Mouse (Mus musculus) small intestine, adult 2 months (tissue): ENCODE measurements at regions not wholly inside any gene's neighbourhood (a gene's known extent, or its start where the extent isn't known, plus 50 kb on each side); places are given as distances from the start of the nearest gene placed in this dataset.

Experiments
- CTCF ChIP-seq: fragments of 200-500 bp; IDR thresholded peaks from 2 replicates; pipeline ENCODE4 v1.5.1; 2012; ENCODE audit warnings: low read depth, mild to moderate bottlenecking, control low read depth, inconsistent platforms, low read length, moderate library complexity, mixed read lengths; ENCODE audit not compliant: insufficient replicate concordance, insufficient read length; ENCODE audit errors: extremely low read depth
- POLR2A ChIP-seq: fragments of 200-500 bp; IDR thresholded peaks from 2 replicates; pipeline ENCODE4 v1.6.1; 2012; ENCODE audit warnings: low read depth, mild to moderate bottlenecking, control low read depth, inconsistent platforms, low read length, moderate library complexity

DNA sequence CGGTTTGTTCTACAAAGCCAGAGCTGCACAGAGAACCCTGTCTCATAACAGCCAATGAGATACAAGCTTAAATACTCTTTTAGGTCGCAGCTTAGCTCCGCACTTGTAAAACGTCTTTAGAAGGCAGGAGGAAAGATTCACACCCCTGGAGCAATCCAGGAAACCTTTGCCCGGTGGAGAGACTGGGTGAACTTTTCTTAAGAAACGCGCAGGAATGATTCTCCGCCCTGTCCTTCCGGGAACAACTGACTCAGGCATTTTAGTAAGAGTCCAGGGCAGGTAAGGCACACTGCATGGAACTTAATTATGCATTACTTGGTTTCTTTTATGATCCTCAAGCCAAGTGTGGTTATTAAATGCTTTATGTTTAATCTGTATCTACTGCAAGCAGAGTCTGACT is 70.0 kb upstream of the Ralgps2 start:
- TF ChIP-seq POLR2A (no peak), CTCF (no peak)
